Mouse (Mus musculus) embryo, embryonic 11.5 days (tissue): ENCODE results near the gene Gm49661.

ENCODE experiments used
- DNase-seq: peaks from one replicate; pipeline ENCODE4 v3.0.0-alpha.2; 2012; ENCODE audit warnings: low read depth, low spot score

The Gm49661 gene

DNA sequence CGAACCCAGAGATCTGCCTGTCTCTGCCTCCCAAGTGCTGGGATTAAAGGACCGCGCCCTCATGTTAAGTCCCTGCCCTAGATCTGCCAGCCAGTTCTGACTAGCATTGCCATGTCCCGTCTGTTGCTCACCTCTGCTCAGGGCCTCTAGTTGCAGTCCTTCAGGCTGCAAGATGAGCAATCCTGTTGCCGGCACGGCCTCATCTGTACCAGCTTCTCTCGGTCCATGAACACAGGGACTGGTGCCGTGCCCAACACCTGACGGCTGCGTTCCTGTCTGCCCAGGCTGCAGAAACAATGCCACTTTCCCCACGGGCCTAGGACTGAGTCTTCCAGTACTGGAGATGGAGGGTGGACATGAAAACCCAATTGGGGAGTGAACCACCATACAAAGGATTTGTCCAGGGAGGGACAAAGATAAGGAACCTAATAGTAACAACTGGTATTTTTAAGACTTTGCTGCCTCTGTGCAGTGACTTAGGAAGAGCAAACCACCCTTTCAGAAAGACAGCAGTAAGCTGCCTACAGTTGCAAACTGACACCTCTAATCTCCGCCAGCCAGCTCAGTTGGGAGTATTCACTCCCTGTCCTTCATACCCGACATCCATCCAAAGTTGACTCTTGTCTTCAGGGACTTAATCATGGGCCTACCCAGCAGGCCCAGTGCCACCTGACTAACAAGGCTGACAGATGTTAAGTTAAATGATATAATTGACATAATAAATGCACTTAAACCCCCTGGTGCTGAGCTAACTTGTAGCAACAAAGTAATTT is 1.5 kb downstream of the Gm49661 start:
- no peak for DNase-seq

DNA sequence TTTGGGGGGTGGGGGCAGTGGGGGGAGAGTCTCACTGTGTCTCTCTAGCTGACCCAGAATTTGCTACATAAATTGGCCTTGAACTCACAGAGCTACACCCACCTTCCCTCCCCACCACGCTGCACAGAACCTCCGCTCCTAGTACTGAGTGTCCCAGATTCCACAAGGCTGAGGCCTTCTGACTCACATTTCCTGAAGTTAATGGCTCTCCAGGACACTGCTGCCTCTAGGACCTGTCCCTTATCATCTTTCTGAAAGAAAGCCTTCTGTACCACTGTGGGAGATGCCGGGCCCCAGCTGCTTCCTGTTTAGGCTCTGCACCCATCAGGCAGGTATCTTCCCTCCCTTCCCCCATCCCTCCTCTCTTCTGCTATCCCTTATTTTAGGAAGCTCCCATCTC is 2.6 kb downstream of the Gm49661 start:
- no peak for DNase-seq

DNA sequence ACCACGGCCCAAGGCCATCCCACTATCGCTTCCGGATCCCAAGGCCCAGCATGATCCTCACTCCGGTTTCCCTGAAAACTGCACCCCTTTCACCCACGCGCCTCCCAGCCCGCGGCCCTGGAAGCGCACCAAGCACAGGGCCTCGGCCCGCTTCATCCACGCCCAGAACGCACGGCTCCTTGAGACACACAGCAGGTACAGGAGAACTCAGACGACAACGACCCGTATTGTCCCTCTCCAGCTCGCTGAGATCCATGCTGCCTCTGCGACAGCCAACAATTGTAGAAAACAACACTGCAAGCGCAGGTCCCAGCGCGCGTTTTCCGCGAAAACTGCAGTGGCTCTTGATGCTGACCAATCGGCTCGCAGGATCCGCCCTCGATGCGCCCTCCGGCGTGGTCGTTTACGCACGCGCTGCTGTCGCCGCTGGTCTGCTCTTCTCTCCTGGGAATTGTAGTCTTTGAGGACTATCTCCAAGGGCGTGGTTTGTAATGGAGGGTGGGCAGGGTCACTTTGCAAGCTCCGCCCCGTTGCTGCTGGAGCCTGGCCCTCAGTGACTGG is 3.4 kb downstream of the Gm49661 start:
- peak; percentile 90 for DNase-seq

DNA sequence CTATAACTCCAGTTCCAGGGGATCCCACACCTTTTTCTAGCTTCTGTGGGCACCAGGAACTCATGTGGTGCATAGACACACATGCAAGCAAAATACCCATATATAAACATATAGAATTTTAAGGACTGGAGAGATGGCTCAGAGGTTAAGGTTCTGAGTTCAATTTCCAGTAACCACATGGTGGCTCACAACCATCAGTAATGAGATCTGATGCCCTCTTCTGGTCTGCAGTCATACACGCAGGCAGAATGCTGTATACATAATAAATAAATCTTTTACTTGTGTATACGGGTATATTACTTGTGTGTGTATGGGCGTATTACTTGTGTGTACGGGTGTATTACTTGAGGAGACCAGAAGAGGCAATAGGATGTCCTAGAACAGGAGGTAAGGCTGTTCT is 5.3 kb downstream of the Gm49661 start:
- DNase-seq = no peak

DNA sequence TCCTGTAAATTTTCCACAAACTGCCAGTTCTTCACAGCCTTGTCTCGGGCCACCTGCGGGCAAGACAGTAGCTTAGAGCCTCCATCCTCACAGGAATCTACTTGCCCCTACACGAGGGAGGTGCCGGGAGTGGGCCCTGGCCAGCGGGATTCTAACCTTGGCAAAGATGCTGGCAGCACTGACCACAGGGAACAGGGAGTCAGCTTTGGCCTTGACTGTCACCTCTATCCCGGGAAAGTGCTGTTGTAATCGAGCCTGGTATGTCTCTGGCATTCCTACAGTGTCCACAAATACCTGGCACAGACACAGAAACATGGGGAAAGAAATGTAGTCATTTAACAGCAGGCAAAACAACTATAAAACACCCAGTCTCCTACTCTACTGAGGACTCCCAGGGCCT is 9.4 kb downstream of the Gm49661 start:
- no peak for DNase-seq

DNA sequence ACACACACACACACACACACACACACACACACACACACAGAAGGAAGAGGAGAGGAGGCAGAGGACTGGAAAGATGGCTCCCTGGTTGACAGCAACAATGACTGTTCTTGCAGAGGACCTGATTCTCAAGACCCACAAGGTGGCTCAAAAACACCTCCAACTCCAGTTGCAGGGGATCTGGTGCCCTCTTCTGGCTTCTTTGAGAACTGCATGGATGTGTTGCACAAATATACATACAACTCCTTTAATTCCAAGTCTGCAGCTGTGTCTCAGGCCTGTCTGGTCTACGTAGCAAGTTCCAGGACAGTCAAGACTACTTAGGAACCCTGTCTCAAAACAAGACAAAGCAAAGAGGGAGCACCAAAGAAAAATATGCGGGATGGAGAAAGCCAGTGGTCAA is 12.5 kb downstream of the Gm49661 start:
- DNase-seq = no peak

DNA sequence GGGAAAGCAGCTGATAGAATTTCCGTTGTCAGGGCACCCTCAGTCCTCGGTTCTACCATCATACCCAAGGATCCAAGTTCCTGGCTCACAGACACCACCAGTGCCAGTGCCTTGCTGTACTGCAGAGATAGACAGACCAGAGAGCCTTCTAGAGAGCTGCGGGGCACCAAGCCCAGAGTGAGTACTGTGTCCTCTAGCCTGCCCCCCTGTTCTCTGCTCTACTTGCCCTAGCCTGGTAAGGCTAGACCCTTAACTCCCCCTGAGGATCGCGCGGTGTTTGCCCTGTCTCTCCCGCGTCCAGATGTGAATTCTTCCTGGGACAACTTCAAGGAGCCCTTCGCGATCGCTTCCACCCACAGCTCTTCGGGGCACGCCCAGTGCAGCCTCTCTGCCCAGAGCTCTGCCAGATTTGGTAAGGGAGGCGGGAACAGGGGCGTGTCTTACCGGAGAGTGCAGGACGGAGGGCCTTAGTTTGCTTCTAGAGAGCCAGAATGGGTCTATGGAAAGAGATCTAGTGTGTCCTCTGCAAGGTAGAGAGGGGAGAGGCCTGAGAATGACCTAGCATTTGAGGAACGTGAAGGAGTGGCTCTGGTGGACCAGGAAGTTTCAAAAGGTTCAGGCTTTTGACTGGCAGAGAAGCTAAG is 16.5 kb downstream of the Gm49661 start:
- DNase-seq = no peak

DNA sequence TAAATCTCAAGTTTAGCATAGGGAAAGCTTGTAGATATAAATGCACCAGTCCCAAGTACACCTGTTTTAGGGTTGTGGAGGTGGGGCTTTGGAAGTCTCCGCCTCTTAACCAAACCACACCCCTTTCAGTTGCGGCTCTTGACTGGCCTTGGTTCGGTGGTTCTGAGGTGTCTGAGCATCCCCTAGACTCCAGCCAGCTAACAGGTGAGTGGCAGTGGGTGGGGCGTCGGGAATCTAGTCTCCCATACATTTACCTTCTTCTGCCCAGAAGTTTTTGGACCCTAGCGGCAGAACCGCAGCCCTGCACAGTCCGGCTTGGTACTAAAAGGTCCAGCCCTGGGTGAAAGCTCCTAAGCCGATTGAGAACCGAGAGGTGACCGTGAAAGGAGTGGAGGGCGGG is 19.5 kb downstream of the Gm49661 start:
- DNase-seq = no peak

DNA sequence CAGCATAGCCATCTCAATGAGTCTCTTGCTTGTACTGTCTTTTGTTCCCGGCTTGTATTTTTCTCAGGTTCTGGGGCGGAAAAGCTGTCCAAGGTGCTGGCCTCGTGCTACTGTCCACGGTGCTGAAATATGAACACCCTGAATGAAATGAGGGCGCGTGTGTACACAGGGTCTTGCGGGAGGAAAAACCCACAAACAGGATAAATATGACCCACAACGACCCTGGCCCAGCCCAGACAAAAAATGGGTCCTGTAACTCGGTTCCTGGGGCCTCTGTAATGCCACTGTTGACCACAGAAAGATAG is 22.0 kb downstream of the Gm49661 start:
- no peak for DNase-seq

DNA sequence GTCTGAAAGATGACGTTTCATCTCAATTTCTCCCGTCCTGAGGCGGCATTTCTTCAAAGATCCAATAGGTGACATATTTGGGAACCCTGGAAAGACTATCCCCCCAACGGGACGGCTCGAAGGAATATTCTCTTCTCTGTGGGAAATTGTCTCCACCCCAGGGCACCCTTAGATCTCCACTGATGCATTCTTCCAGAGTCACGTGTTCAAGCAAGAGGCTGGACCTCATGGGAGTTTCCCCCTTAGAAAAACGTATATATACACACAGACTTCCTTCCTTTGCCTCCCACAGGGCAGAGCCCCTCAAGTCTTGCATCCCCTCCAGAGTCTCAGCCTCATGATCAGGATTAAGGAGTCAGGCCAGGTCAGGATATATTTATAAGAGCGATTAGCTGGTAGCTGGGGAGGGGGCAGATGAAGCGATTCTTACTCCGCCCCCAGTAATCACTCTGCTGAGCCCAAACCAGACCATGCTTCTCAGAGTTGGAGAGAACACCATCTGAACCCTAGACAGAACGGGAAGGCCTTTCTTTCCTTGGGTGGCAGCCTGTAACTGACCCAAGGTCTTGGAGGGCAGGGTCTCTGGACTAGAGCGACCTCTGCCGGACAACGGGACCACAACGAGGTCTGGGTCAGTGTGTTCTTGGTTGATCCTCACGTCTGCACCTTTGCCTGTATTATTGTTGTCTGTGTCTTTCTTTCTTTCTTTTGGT is 22.5 kb downstream of the Gm49661 start, which contains the start of gene Rtbdn:
Rtbdn (plus strand) TSS at position 464 of the 713 bp plus-strand sequence.
- no peak for DNase-seq

DNA sequence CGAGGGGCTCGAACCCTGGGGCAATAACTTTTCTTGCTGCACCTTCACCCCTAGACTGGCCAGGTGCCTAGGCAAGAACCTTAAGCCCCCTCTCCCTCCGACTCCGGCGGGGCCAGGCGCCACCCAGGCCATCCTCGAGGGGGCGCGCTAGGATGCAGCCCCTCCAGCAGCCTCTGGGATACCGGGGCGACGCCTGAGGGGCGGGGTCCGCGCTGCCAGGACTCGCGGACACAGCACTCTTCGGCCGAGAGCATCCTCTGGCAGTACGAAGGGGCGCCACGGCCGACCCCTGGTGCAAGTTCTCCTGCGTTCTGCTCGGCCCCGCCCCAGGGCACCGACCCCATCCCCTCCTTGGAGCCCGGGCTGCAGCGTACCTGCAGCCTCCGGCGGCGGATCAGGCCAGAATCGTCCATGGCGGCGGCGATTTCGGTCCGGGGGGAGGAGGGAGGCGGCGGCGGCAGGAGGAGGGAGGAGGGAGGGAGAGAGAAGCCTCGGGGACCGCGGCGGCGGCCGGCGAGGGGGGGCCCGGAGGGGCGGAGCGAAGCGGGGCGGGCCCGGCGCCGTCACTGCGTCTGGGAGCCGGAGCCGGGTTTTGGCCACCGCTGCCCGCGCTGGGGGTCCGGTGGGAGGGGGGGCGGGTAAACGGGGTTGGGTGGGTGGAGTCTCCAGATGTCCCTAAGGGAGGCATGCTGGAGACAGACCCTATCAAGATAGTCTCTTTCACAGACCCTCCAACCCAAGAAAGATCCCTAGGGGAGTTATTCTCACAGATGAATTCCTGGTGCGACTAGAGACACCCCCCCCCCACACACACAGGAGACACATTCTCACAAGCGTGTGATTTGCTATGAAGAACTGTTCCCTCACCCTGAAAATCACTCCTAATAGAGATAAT is 23.4 kb downstream of the Gm49661 start:
- DNase-seq = no peak

DNA sequence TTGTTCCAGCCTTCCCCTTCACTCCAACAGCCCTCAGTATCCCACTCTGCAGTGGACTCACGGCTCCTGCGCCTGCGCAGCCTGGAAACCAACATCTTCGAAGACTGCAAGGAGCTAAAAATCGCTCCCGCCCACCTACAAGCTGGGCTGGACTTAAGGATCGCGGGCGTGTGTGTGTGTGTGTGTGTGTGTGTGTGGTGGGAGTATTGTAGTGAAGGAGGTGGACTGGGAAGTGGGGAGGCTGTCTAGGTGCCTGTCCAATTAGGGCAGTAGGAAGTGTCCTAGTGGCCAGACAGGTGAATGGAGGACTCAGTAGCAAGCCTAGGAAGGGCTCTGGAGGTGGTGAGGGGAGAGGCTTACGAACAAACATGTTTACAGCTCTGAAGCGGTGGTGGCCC is 24.0 kb downstream of the Gm49661 start:
- DNase-seq = no peak

DNA sequence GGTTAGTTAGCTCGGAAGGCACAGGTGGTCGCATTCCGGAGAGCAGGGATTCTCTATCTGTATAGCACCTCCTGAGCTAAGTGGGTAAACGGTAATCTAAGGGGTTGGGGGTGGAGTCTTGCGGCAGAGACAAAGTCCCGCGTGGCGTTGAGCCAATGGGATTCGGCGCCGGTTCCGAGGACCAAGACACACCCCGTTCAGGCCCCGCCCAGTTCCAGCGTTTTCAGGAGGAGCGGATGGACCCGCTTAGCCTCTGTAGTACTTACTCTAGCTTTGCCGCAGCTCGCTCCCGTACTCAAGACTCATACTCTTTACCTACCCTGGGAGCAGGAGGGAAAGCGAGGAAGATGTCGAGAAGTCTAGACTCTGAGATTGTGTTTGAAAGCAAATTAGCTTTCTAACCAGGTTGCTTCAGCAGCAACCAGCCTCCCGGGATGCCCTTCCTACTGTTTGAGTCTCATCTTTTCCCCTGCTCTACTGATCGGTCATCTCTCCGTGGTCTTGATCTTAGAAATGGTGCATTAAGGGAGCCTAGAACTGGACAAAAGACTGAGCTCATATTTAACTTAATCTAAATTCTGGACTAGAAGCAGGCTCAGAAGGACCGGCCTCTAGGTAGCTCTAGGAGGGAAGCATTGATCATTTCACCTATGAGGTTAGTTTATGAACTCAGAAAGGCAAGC is 24.6 kb downstream of the Gm49661 start:
- DNase-seq = no peak

DNA sequence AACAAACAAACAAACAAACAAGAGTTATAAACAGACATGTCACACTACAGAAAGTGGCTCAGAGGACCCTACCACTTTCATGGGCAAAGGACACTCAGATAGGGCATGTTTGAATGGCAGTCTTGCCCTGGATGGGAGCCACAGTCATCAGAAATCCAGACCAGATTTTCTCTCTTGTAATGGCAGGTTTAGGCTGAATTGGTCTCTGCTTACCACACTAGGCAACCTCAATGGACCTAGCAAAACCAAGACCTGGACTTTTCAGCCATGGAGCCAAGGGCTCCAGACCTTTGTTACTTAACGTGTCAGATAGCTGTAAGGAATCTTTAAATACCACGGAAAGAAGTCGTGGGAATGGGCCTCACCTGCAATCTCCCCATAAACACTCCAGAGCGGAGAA is 25.5 kb downstream of the Gm49661 start:
- DNase-seq = no peak

DNA sequence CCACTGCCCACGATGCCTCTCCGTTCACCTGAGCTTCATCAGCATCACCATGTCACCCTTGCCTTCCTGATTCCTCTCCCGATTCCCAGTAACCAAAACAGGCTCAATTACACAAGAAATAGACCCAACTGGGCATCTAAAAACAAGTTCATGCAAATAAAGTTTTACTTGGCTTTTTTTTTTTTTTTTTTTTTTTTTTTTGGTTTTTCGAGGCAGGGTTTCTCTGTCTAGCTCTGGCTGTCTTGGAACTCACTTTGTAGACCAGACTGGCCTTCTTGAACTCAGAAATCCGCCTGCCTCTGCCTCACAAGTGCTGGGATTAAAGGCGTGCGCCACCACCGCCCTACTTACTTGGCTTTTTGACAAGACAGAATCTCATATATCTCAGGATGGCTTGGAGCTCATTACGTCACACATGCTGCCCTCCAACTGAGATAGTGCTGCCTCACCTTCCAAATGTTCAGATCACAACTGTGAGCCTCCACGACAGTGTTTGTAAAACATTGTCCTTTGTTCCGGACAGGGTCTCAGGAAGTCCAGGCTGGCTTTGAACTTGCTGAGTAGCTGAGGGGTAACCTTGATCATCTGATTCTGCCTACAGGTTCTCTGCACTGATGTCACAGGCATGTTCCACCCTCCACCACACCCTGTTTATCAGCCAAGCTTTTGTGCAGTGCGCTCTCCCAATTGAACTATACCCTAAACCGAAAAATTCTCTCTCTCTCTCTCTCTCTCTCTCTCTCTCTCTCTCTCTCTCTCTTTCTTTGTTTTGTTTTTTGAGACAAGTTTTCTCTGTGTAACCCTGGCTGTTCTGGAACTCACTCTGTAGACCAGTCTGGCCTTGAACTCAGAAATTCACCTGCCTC is 31.4 kb downstream of the Gm49661 start:
- DNase-seq = no peak

DNA sequence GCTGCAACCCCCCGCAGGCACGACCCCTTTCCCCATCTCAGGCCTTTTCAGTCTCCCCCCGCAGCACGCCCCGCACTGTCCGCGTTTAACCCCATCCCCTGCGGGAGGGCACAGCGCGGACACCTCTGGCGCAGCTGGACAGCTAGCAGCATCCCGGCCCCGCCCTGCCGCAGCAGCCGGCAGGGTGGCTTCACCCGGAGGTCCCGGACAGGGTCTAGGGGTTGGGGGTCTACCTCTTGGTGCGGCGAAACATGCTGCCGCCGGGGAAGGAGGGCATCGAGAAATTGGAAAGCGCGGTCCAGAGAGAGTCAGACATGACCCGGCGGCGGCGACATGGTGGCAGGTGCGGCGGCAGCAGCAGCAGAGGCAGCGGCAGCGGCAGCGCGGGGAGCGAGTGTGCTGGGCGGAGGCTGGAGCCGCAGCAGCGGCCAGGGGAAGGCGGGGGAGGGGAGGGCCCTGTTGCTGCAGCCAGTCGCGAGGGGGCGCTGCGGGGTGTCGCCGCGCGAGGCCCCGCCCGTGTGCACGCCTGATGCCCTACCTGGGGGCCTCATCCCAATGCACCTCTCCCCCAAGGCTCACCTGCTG is 32.2 kb downstream of the Gm49661 start, which contains the start of gene Mast1:
Mast1 (minus strand) TSS at position 398 of the 585 bp plus-strand sequence.
- DNase-seq = no peak

DNA sequence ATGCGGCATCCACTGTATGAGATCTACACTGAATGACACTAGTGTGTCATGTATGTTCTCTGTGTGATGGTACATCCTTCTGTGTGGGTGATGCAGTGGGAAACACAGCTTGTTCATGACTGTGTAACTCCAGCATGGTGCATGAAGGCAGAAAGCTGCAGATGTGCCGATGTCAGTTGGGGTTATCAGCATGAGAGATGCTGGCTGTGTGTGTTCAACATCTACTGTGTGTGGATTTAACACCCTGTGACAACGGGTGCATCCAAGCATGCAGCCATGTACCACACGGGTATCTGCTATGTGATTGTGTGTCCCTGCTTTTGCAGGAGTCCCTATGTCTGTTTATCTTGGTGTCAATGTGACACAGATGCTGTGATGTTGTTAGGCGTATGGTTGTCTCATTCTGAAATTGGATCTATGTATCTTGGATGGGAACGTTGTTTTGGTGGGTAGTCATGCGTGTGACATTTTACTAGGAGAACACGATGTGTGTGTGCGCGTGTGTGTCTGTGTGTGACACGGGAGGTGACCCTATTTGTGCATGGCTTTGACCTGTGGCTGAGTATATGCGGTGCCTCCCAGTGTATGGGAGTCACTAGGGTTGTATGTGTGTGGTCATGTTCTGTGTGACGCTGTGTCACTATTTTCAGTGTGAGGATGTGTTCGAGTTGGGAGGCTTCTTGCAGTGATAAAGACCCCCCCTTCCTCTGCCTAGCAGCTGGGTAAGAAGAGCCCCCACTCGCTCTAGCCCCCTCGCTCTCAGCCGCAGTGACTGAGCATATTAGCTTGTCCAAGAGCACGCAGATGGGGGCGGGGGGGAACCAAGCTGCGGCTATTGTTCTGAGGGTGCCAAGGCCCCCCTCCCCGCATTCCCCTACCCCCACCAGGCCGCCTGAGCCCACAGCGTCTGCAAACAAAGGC is 32.9 kb downstream of the Gm49661 start:
- no peak for DNase-seq

DNA sequence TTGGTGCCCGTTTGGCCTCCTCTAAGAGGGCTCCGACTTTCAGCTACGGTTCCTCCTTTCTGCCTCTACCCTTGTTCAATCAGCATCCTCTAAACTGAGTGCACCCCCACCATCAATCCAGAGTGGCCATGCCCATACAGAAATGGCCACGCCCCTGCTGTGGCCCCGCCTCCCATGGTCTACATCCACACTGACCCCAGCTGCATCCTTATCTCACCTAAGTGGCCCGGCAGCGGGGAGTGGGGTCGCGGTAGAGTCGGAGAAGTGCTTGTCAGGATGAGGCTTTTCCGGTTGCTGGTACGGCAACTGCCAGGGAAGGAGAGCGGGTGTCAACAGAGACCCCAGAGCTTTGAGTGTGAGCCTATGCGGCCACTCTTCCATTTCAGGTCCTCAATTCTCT is 33.7 kb downstream of the Gm49661 start:
- no peak for DNase-seq
